Mouse (Mus musculus) MEL (cell line): ENCODE measurements around the gene Cfap54. TPM values are rescaled to one million over a fixed set of nuclear protein-coding genes. Genes with fewer than 3 reads are reported as not detected.
A peak's percentile ranks its signal among the peaks of the same experiment; 100 is the strongest.

Experiments used
- DNase-seq: peaks from one replicate; pipeline ENCODE4 v3.0.0; 2011; ENCODE audit warnings: low read depth, low spot score
- H3K27ac ChIP-seq: 2 replicates; pipeline ENCODE4 v1.5.1; 2012; ENCODE audit warnings: low read depth, mild to moderate bottlenecking, control low read depth, low read length, moderate library complexity; ENCODE audit not compliant: control insufficient read depth
- H3K27me3 ChIP-seq, 2 experiments: fragments of 150-350 bp in 1 of 2; sonication (generic) in 1 of 2; 2 replicates each; pipeline ENCODE4 v1.6.1; 2012; ENCODE audit warnings: low read length in 2 of 2, mild to moderate bottlenecking in 2 of 2, improper control_type of control experiment in 1 of 2, moderate library complexity in 1 of 2; ENCODE audit not compliant: insufficient read depth in 2 of 2, control insufficient read depth in 1 of 2
- H3K36me3 ChIP-seq, 2 experiments: 2 replicates each; pipeline ENCODE4 v1.6.1; 2012 to 2014; ENCODE audit warnings: low read length in 2 of 2, improper control_type of control experiment in 1 of 2, inconsistent platforms in 1 of 2, mild to moderate bottlenecking in 1 of 2; ENCODE audit not compliant: insufficient read depth in 2 of 2, control insufficient read depth in 1 of 2
- H3K4me1 ChIP-seq, 2 experiments: fragments of 150-350 bp in 1 of 2; sonication (generic) in 1 of 2; 2 replicates each; pipeline ENCODE4 v1.6.1; 2012; ENCODE audit warnings: low read length in 2 of 2, improper control_type of control experiment in 1 of 2, mild to moderate bottlenecking in 1 of 2; ENCODE audit not compliant: insufficient read depth in 2 of 2, control insufficient read depth in 1 of 2
- H3K4me3 ChIP-seq, 2 experiments: fragments of 150-350 bp in 1 of 2; sonication (generic) in 1 of 2; 2 replicates each; pipeline ENCODE4 v1.5.1; 2012; ENCODE audit warnings: low read depth in 2 of 2, low read length in 2 of 2, mild to moderate bottlenecking in 2 of 2, moderate library complexity in 2 of 2, control low read depth in 1 of 2, improper control_type of control experiment in 1 of 2; ENCODE audit not compliant: control insufficient read depth in 1 of 2, insufficient read depth in 1 of 2
- H3K79me2 ChIP-seq: 2 replicates; pipeline ENCODE4 v1.6.1; 2012; ENCODE audit warnings: mild to moderate bottlenecking, low read length, moderate library complexity; ENCODE audit not compliant: control insufficient read depth, poor library complexity, insufficient read depth
- H3K9ac ChIP-seq: 2 replicates; pipeline ENCODE4 v1.6.1; 2012; ENCODE audit warnings: low read depth, mild to moderate bottlenecking, control low read depth, low read length, moderate library complexity; ENCODE audit not compliant: control insufficient read depth, poor library complexity, severe bottlenecking
- H3K9me3 ChIP-seq: fragments of 150-350 bp; sonication (generic); replicated peaks from 2 replicates; pipeline ENCODE4 v1.6.1; 2012; ENCODE audit warnings: mild to moderate bottlenecking, low read length, improper control_type of control experiment, moderate library complexity; ENCODE audit not compliant: insufficient read depth
- CHD1 ChIP-seq: IDR thresholded peaks from 2 replicates; pipeline ENCODE4 v1.6.1; 2012; ENCODE audit warnings: low read depth, mild to moderate bottlenecking, inconsistent platforms, low read length, improper control_type of control experiment
- CHD2 ChIP-seq: IDR thresholded peaks from 2 replicates; pipeline ENCODE4 v1.6.1; 2011; ENCODE audit warnings: low read length, improper control_type of control experiment
- CTCF ChIP-seq, 3 experiments: IDR thresholded peaks in 2 of 3; conservative IDR thresholded peaks in 1 of 3; 2 replicates each; pipeline ENCODE4 v1.5.1; 2011 to 2012; ENCODE audit warnings: low read length in 3 of 3, low read depth in 2 of 3, mild to moderate bottlenecking in 2 of 3, improper control_type of control experiment in 1 of 3, inconsistent platforms in 1 of 3, mixed read lengths in 1 of 3, moderate library complexity in 1 of 3; ENCODE audit not compliant: control insufficient read depth in 1 of 3, insufficient read depth in 1 of 3, poor library complexity in 1 of 3, severe bottlenecking in 1 of 3
- E2F4 ChIP-seq: IDR thresholded peaks from 2 replicates; pipeline ENCODE4 v1.6.1; 2011; ENCODE audit warnings: low read depth, low read length, improper control_type of control experiment, borderline replicate concordance
- EP300 ChIP-seq, 2 experiments: IDR thresholded peaks; 2 replicates each; pipeline ENCODE4 v1.6.1; 2011; ENCODE audit warnings: improper control_type of control experiment in 2 of 2, low read length in 2 of 2, low read depth in 1 of 2, mild to moderate bottlenecking in 1 of 2
- GABPA ChIP-seq: IDR thresholded peaks from 2 replicates; pipeline ENCODE4 v1.6.1; 2012; ENCODE audit warnings: low read depth, mild to moderate bottlenecking, inconsistent platforms, low read length, improper control_type of control experiment, moderate library complexity
- KAT2A ChIP-seq: conservative IDR thresholded peaks from 2 replicates; pipeline ENCODE4 v1.6.1; 2012; ENCODE audit warnings: low read depth, low read length, improper control_type of control experiment, inconsistent platforms
- MAFK ChIP-seq: IDR thresholded peaks from 2 replicates; pipeline ENCODE4 v1.6.1; 2011; ENCODE audit warnings: low read depth, mild to moderate bottlenecking, low read length, improper control_type of control experiment, borderline replicate concordance
- MAX ChIP-seq: IDR thresholded peaks from 2 replicates; pipeline ENCODE4 v1.6.1; 2011; ENCODE audit warnings: low read length, improper control_type of control experiment
- MAZ ChIP-seq: IDR thresholded peaks from 2 replicates; pipeline ENCODE4 v1.6.1; 2012; ENCODE audit warnings: low read depth, mild to moderate bottlenecking, inconsistent platforms, low read length, improper control_type of control experiment
- MXI1 ChIP-seq: IDR thresholded peaks from 2 replicates; pipeline ENCODE4 v1.6.1; 2011; ENCODE audit warnings: mild to moderate bottlenecking, low read depth, low read length, improper control_type of control experiment
- MYC ChIP-seq: IDR thresholded peaks from 2 replicates; pipeline ENCODE4 v1.6.1; 2011; ENCODE audit warnings: low read depth, mild to moderate bottlenecking, low read length, improper control_type of control experiment, moderate library complexity
- NELFE ChIP-seq: IDR thresholded peaks from 2 replicates; pipeline ENCODE4 v1.6.1; 2011; ENCODE audit warnings: low read depth, low read length, improper control_type of control experiment
- NRF1 ChIP-seq: IDR thresholded peaks from 2 replicates; pipeline ENCODE4 v1.6.1; 2014; ENCODE audit warnings: low read depth, mild to moderate bottlenecking, inconsistent platforms, low read length, improper control_type of control experiment, moderate library complexity; ENCODE audit not compliant: poor library complexity, insufficient read depth, severe bottlenecking
- POLR2AphosphoS2 ChIP-seq: IDR thresholded peaks from 2 replicates; pipeline ENCODE4 v1.6.1; 2011; ENCODE audit warnings: low read length, improper control_type of control experiment
- POLR2AphosphoS5 ChIP-seq: IDR thresholded peaks from 2 replicates; pipeline ENCODE4 v1.6.1; 2012; ENCODE audit warnings: low read depth, borderline replicate concordance, mild to moderate bottlenecking, inconsistent platforms, low read length, moderate library complexity, mixed read lengths
- RAD21 ChIP-seq: IDR thresholded peaks from 2 replicates; pipeline ENCODE4 v1.6.1; 2011; ENCODE audit warnings: mild to moderate bottlenecking, low read depth, low read length, improper control_type of control experiment
- RCOR1 ChIP-seq: IDR thresholded peaks from 2 replicates; pipeline ENCODE4 v1.6.1; 2012; ENCODE audit warnings: low read depth, mild to moderate bottlenecking, inconsistent platforms, low read length, improper control_type of control experiment
- SIN3A ChIP-seq: IDR thresholded peaks from 2 replicates; pipeline ENCODE4 v1.6.1; 2012; ENCODE audit warnings: low read length, improper control_type of control experiment, inconsistent platforms
- TBP ChIP-seq: IDR thresholded peaks from 2 replicates; pipeline ENCODE4 v1.8.0; 2011; ENCODE audit warnings: low read depth, low read length, improper control_type of control experiment
- TCF12 ChIP-seq: IDR thresholded peaks from 2 replicates; pipeline ENCODE4 v1.6.1; 2014; ENCODE audit warnings: low read depth, mild to moderate bottlenecking, inconsistent platforms, low read length, improper control_type of control experiment, moderate library complexity
- UBTF ChIP-seq: IDR thresholded peaks from 2 replicates; pipeline ENCODE4 v1.6.1; 2012; ENCODE audit warnings: low read depth, mild to moderate bottlenecking, inconsistent platforms, low read length, improper control_type of control experiment, moderate library complexity, borderline replicate concordance; ENCODE audit not compliant: insufficient read depth
- USF2 ChIP-seq, 2 experiments: IDR thresholded peaks; 2 replicates each; pipeline ENCODE4 v1.6.1; 2011 to 2012; ENCODE audit warnings: improper control_type of control experiment in 2 of 2, low read length in 2 of 2, borderline replicate concordance in 1 of 2, inconsistent platforms in 1 of 2, low read depth in 1 of 2, mild to moderate bottlenecking in 1 of 2; ENCODE audit not compliant: insufficient read depth in 1 of 2
- ZKSCAN1 ChIP-seq: IDR thresholded peaks from 2 replicates; pipeline ENCODE4 v1.6.1; 2012; ENCODE audit warnings: low read depth, mild to moderate bottlenecking, inconsistent platforms, low read length, improper control_type of control experiment, moderate library complexity
- ZMIZ1 ChIP-seq: IDR thresholded peaks from 2 replicates; pipeline ENCODE4 v1.6.1; 2012; ENCODE audit warnings: low read depth, mild to moderate bottlenecking, inconsistent platforms, low read length, improper control_type of control experiment, moderate library complexity
- ZNF384 ChIP-seq: IDR thresholded peaks from 2 replicates; pipeline ENCODE4 v1.6.1; 2012; ENCODE audit warnings: low read depth, mild to moderate bottlenecking, inconsistent platforms, low read length, improper control_type of control experiment
- polyA plus RNA-seq, 2 experiments: library from polyadenylated mRNA; stranded (reverse) in 1 of 2; unstranded in 1 of 2; fragments of >175 nt in 1 of 2; fragments of >200 nt in 1 of 2; gene quantifications; 2 replicates each; pipeline versions ENCODE4 v1.2.1 to v1.2.4; 2012; ENCODE audit warnings: low replicate concordance in 2 of 2, low read depth in 1 of 2; ENCODE audit not compliant: insufficient read length in 2 of 2, insufficient read depth in 1 of 2, missing spikeins in 1 of 2
- total RNA-seq: library from RNA; depleted of rRNA; stranded (reverse); fragments of 300-350 nt; gene quantifications from 2 replicates; pipeline ENCODE4 v1.2.3, GENCODE M21; 2012

Gene Cfap54
- total and polyA plus RNA-seq, 3 experiments: 2.0 to 2.7 TPM; not detected in 1

DNA sequence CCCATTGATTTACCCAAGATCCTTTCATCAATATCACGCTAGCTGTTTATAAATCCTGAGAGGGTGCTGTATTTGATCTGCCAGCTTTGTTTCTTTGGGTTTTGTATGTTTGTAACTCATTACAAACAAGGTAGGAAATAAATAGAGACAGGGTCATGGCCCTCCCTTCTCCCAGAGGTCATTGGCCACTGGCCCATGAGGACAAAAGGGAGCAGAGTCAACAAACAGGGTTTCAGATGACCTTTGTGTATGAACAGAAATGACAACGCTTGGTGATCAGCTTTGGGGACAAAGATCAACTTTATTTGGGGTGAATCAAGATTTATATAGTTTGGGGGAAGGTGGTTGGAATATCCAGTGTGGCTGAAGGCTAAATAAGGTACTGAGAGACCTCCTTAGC, 8.6 kb downstream of the Cfap54 start:
- no peaks in the 10 kb centered on the region for H3K27me3 ChIP-seq
- H3K27ac ChIP-seq: no peak overlapping the region
- no peak overlapping the region for H3K9ac ChIP-seq
- peaks cover 0 to 26% of the 10 kb centered on the region in 2 experiments; a peak in 2 of 4 replicates for H3K36me3 ChIP-seq
- TF ChIP-seq ZMIZ1 (no peak), CHD2 (no peak), ZNF384 (no peak), USF2 (IDR thresholded peaks at IDR 0.05; ENCODE audit: borderline replicate concordance in 1 of 2, insufficient read depth in 1 of 2, low read depth in 1 of 2, low read length in 2 of 2) (no peak), POLR2AphosphoS2 (no peak), CTCF (IDR thresholded peaks at IDR 0.05 in 2 of 3, conservative IDR thresholded peaks at IDR 0.05 in 1 of 3; ENCODE audit: control insufficient read depth in 1 of 3, insufficient read depth in 1 of 3, low read depth in 2 of 3, low read length in 3 of 3, poor library complexity in 1 of 3, severe bottlenecking in 1 of 3) (no peak), KAT2A (no peak), MYC (no peak), UBTF (no peak), GABPA (no peak), RAD21 (no peak), EP300 (IDR thresholded peaks at IDR 0.05; ENCODE audit: low read depth in 1 of 2, low read length in 2 of 2) (no peak), MAFK (no peak), NELFE (no peak), TBP (no peak)
- TF ChIP-seq, all 39 proteins: peak for 0
- DNase-seq: no peak
- Histone ChIP-seq H3K79me2 (no peaks in the 10 kb centered on the region), H3K4me1 (peaks cover 22 to 30% of the 10 kb centered on the region in 2 experiments), H3K9me3 (no peaks in the 10 kb centered on the region), H3K4me3 (no peak overlapping the region)

DNA sequence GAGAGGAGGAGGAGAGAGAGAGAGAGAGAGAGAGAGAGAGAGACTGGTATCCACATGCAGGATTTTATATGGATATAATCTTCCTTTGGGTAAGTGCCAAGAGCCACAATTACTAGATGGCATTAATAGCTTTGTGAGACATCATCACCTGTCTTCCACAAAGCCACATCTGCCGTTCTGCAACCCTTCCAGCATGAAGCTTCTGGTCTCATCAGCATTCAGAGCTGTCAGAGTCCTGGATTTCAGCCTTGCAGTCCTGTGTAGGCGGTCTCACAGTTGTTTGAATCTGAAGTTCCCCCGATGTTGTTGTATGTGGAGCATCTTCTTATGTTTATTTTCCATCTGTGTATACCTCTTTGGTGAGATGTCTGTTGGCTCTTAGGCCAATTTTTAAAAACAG, 9.7 kb downstream of the Cfap54 start:
- Histone ChIP-seq H3K9me3 (no peaks in the 10 kb centered on the region), H3K79me2 (no peaks in the 10 kb centered on the region), H3K27ac (no peak overlapping the region), H3K4me1 (peaks cover 22 to 29% of the 10 kb centered on the region in 2 experiments), H3K27me3 (no peaks in the 10 kb centered on the region), H3K4me3 (no peak overlapping the region), H3K36me3 (peaks cover 0 to 27% of the 10 kb centered on the region in 2 experiments; a peak in 2 of 4 replicates), H3K9ac (no peak overlapping the region; the same call in 1 of the 2 replicates)
- TF ChIP-seq E2F4: no peak
- TF ChIP-seq RAD21: no peak
- no peak for TF ChIP-seq ZKSCAN1
- TF ChIP-seq RCOR1: no peak
- no peak for TF ChIP-seq POLR2AphosphoS5
- TF ChIP-seq CHD1: no peak
- TF ChIP-seq MXI1: no peak
- no peak for TF ChIP-seq ZNF384
- no peak for TF ChIP-seq NRF1
- TF ChIP-seq MAX: no peak
- TF ChIP-seq SIN3A: no peak
- no peak for TF ChIP-seq KAT2A
- TF ChIP-seq POLR2AphosphoS2: no peak
- no peak for TF ChIP-seq MAZ
- TF ChIP-seq MAFK: no peak
- no peak for TF ChIP-seq TCF12
- no peak for TF ChIP-seq CHD2
- DNase-seq: peak; percentile 40
